Mouse (Mus musculus): ENCODE data around the gene Myh7b. TPM values are rescaled to one million over a fixed set of nuclear protein-coding genes. Genes with fewer than 3 reads are reported as not detected.
"Not testable (repeated sequence)": the region's sequence is repeated elsewhere in the genome, so short reads cannot be mapped to it uniquely, and the experiment has no call there.

Gene Myh7b
- polyA plus RNA-seq, 1 experiment from 2014 or later = 0.86 TPM

GRCm38 (mm10) chr2:155604560-155605235 is 6.3 kb upstream of the Myh7b start:
- H3K4me2 ChIP-seq = peak overlapping the region; percentile 10; the same call in 1 of the 2 replicates
- H3K9ac ChIP-seq = no peak overlapping the region
- no peaks in the 10 kb centered on the region for H3K36me3 ChIP-seq
- H3K4me1 ChIP-seq = no peaks in the 10 kb centered on the region
- no peak overlapping the region for H3K4me3 ChIP-seq (replicated peaks)
- WGBS = 31% methylated on average over 10 of the region's 10 CpGs
- H3K27ac ChIP-seq = no peak overlapping the region
- peak; percentile 91 for ATAC-seq (ENCODE audit: insufficient read depth, low FRiP score, low read depth)
- no peaks in the 10 kb centered on the region for H3K9me3 ChIP-seq
- H3K27me3 ChIP-seq (replicated peaks) = no peaks in the 10 kb centered on the region

GRCm38 (mm10) chr2:155605236-155605589 is 5.8 kb upstream of the Myh7b start:
- H3K4me3 ChIP-seq (replicated peaks); H3K9ac ChIP-seq; H3K4me1 ChIP-seq; H3K9me3 ChIP-seq; H3K27me3 ChIP-seq (replicated peaks); H3K36me3 ChIP-seq; H3K27ac ChIP-seq: not testable (repeated sequence)
- H3K4me2 ChIP-seq = peak overlapping the region; percentile 10; the same call in 1 of the 2 replicates
- peak; percentile 44; the same call in 1 of the 2 replicates for ATAC-seq (ENCODE audit: insufficient read depth, low FRiP score, low read depth)
- 67% methylated on average over 4 of the region's 4 CpGs for WGBS

GRCm38 (mm10) chr2:155606360-155606759 is 4.7 kb upstream of the Myh7b start:
- Histone ChIP-seq H3K9ac (no peak overlapping the region), H3K27me3 (replicated peaks) (no peaks in the 10 kb centered on the region), H3K9me3 (no peaks in the 10 kb centered on the region), H3K4me2 (no peak overlapping the region), H3K4me1 (no peaks in the 10 kb centered on the region), H3K4me3 (replicated peaks) (no peak overlapping the region), H3K36me3 (no peaks in the 10 kb centered on the region), H3K27ac (no peak overlapping the region)
- 70% methylated on average over 4 of the region's 4 CpGs for WGBS
- no peak for ATAC-seq (ENCODE audit: insufficient read depth, low FRiP score, low read depth)

- Histone ChIP-seq H3K4me2 (no peak overlapping the region), H3K4me1 (0 out of 2 replicates have a peak, but pooled peaks cover 6% of the 10 kb centered on the region), H3K36me3 (no peaks in the 10 kb centered on the region), H3K27ac (no peak overlapping the region), H3K9me3 (no peaks in the 10 kb centered on the region), H3K9ac (no peak overlapping the region), H3K4me3 (replicated peaks) (no peak overlapping the region), H3K27me3 (replicated peaks) (0 out of 2 replicates have a peak, but pooled peaks cover 3% of the 10 kb centered on the region)
- no peak for ATAC-seq (ENCODE audit: insufficient read depth, low FRiP score, low read depth)
- 81% methylated on average over 9 of the region's 9 CpGs for WGBS
Observed at GRCm38 (mm10) chr2:155611834-155612550, 980 bp downstream of the Myh7b start.

- Histone ChIP-seq H3K27me3 (replicated peaks) (0 out of 2 replicates have a peak, but pooled peaks cover 3% of the 10 kb centered on the region), H3K27ac (no peak overlapping the region), H3K4me1 (0 out of 2 replicates have a peak, but pooled peaks cover 6% of the 10 kb centered on the region), H3K36me3 (no peaks in the 10 kb centered on the region), H3K9me3 (no peaks in the 10 kb centered on the region), H3K4me3 (replicated peaks) (peak overlapping the region; percentile 36), H3K4me2 (peak overlapping the region; percentile 57), H3K9ac (no peak overlapping the region)
- ATAC-seq (ENCODE audit: insufficient read depth, low FRiP score, low read depth) = peak; percentile 93
- 5% methylated on average over 20 of the region's 20 CpGs for WGBS
Observed at GRCm38 (mm10) chr2:155613326-155613755, 2.3 kb downstream of the Myh7b start.

- Histone ChIP-seq H3K9ac (no peak overlapping the region), H3K4me2 (peak overlapping the region; percentile 57), H3K27ac (no peak overlapping the region), H3K36me3 (no peaks in the 10 kb centered on the region), H3K9me3 (no peaks in the 10 kb centered on the region), H3K27me3 (replicated peaks) (0 out of 2 replicates have a peak, but pooled peaks cover 3% of the 10 kb centered on the region), H3K4me3 (replicated peaks) (no peak overlapping the region), H3K4me1 (0 out of 2 replicates have a peak, but pooled peaks cover 6% of the 10 kb centered on the region)
- 56% methylated on average over 8 of the region's 8 CpGs for WGBS
- ATAC-seq (ENCODE audit: insufficient read depth, low FRiP score, low read depth) = peak; percentile 59; the same call in 1 of the 2 replicates
Observed at GRCm38 (mm10) chr2:155613953-155614352, 2.9 kb downstream of the Myh7b start.

- Histone ChIP-seq H3K4me3 (replicated peaks) (no peak overlapping the region), H3K27me3 (replicated peaks) (0 out of 2 replicates have a peak, but pooled peaks cover 6% of the 10 kb centered on the region), H3K27ac (no peak overlapping the region), H3K4me2 (no peak overlapping the region), H3K4me1 (0 out of 2 replicates have a peak, but pooled peaks cover 6% of the 10 kb centered on the region), H3K9me3 (no peaks in the 10 kb centered on the region), H3K9ac (no peak overlapping the region), H3K36me3 (no peaks in the 10 kb centered on the region)
- no peak for ATAC-seq (ENCODE audit: insufficient read depth, low FRiP score, low read depth)
- WGBS = 48% methylated on average over 6 of the region's 6 CpGs
Observed at GRCm38 (mm10) chr2:155616971-155617370, 6.0 kb downstream of the Myh7b start.

GRCm38 (mm10) chr2:155619817-155620216 is 8.8 kb downstream of the Myh7b start:
- 16% methylated on average over 8 of the region's 8 CpGs for WGBS
- H3K4me3 ChIP-seq (replicated peaks) = no peak overlapping the region
- peak; percentile 62; the same call in 1 of the 2 replicates for ATAC-seq (ENCODE audit: insufficient read depth, low FRiP score, low read depth)
- H3K36me3 ChIP-seq = no peaks in the 10 kb centered on the region
- H3K27ac ChIP-seq = no peak overlapping the region
- H3K9ac ChIP-seq = no peak overlapping the region
- 0 out of 2 replicates have a peak, but pooled peaks cover 8% of the 10 kb centered on the region for H3K27me3 ChIP-seq (replicated peaks)
- no peaks in the 10 kb centered on the region for H3K9me3 ChIP-seq
- H3K4me1 ChIP-seq = no peaks in the 10 kb centered on the region
- H3K4me2 ChIP-seq = no peak overlapping the region

- Histone ChIP-seq H3K36me3 (no peaks in the 10 kb centered on the region), H3K27me3 (replicated peaks) (peaks cover 17% of the 10 kb centered on the region; the same call in 1 of the 2 replicates), H3K9me3 (no peaks in the 10 kb centered on the region), H3K4me1 (no peaks in the 10 kb centered on the region), H3K9ac (no peak overlapping the region), H3K27ac (no peak overlapping the region), H3K4me3 (replicated peaks) (no peak overlapping the region), H3K4me2 (no peak overlapping the region)
- 30% methylated on average over 11 of the region's 11 CpGs for WGBS
- ATAC-seq (ENCODE audit: insufficient read depth, low FRiP score, low read depth) = no peak
Observed at GRCm38 (mm10) chr2:155622606-155623005, 11.6 kb downstream of the Myh7b start.

- no peak for ATAC-seq (ENCODE audit: insufficient read depth, low FRiP score, low read depth)
- 75% methylated on average over 6 of the region's 6 CpGs for WGBS
Observed at GRCm38 (mm10) chr2:155623996-155624395, 13.0 kb downstream of the Myh7b start.

GRCm38 (mm10) chr2:155624730-155625129 is 13.7 kb downstream of the Myh7b start:
- H3K36me3 ChIP-seq = no peaks in the 10 kb centered on the region
- H3K4me3 ChIP-seq (replicated peaks) = no peak overlapping the region
- no peak overlapping the region for H3K4me2 ChIP-seq
- peaks cover 28% of the 10 kb centered on the region for H3K27me3 ChIP-seq (replicated peaks)
- H3K4me1 ChIP-seq = peaks cover 8% of the 10 kb centered on the region
- no peak for ATAC-seq (ENCODE audit: insufficient read depth, low FRiP score, low read depth)
- H3K9ac ChIP-seq = no peak overlapping the region
- 37% methylated on average over 10 of the region's 10 CpGs for WGBS
- no peaks in the 10 kb centered on the region for H3K9me3 ChIP-seq
- no peak overlapping the region for H3K27ac ChIP-seq

More at GRCm38 (mm10) chr2:155623996-155624395, 13.0 kb downstream of the Myh7b start:
- Histone ChIP-seq H3K9ac (no peak overlapping the region), H3K36me3 (no peaks in the 10 kb centered on the region), H3K4me1 (peaks cover 2% of the 10 kb centered on the region; the same call in 1 of the 2 replicates), H3K27me3 (replicated peaks) (peaks cover 22% of the 10 kb centered on the region; the same call in 1 of the 2 replicates), H3K4me2 (no peak overlapping the region), H3K9me3 (no peaks in the 10 kb centered on the region), H3K4me3 (replicated peaks) (no peak overlapping the region), H3K27ac (no peak overlapping the region)

- no peak overlapping the region for H3K9ac ChIP-seq
- ATAC-seq (ENCODE audit: insufficient read depth, low FRiP score, low read depth) = no peak
- H3K4me2 ChIP-seq = no peak overlapping the region
- 52% methylated on average over 15 of the region's 15 CpGs for WGBS
- H3K4me1 ChIP-seq = peaks cover 9% of the 10 kb centered on the region
- H3K36me3 ChIP-seq = no peaks in the 10 kb centered on the region
- H3K27ac ChIP-seq = no peak overlapping the region
- H3K4me3 ChIP-seq (replicated peaks) = no peak overlapping the region
- peaks cover 39% of the 10 kb centered on the region for H3K27me3 ChIP-seq (replicated peaks)
- H3K9me3 ChIP-seq = no peaks in the 10 kb centered on the region
Observed at GRCm38 (mm10) chr2:155626277-155626676, 15.3 kb downstream of the Myh7b start.

All from stomach, embryonic 15.5 days (tissue).